Mouse (Mus musculus): ENCODE data around the gene Defb6. TPM values are rescaled to one million over a fixed set of nuclear protein-coding genes. Genes with fewer than 3 reads are reported as not detected.

The Defb6 gene
- polyA plus RNA-seq (2014; fragmentation: Nextera tagmentation; extraction: Ambion mirVana): not detected in 2 replicates

- Histone ChIP-seq H3K4me3 (ENCODE audit: low read depth, low read length) (no peak within 1 kb of the TSS), H3K4me1 (ENCODE audit: control insufficient read depth, insufficient read depth, low read length) (no peaks in the 10 kb centered on the region), H3K9me3 (ENCODE audit: control insufficient read depth, low read depth, low read length) (no peaks in the 10 kb centered on the region), H3K27ac (ENCODE audit: low read length) (no peak within 1 kb of the TSS), H3K36me3 (ENCODE audit: control insufficient read depth, insufficient read depth, low read length) (no peaks in the 10 kb centered on the region), H3K27me3 (ENCODE audit: control insufficient read depth, insufficient read depth, low read length) (no peaks in the 10 kb centered on the region), H3K4me2 (replicated peaks; ENCODE audit: low read depth, low read length) (no peak within 1 kb of the TSS), H3K9ac (replicated peaks; ENCODE audit: low read depth, low read length) (no peak within 1 kb of the TSS)
- ATAC-seq (ENCODE audit: insufficient number of reproducible peaks, insufficient read depth, low FRiP score, low read depth): no peak
- 59% methylated on average over 1 of the region's 1 CpGs for WGBS
Measured at GRCm38 (mm10) chr8:19225161-19225560, at the start of gene Defb6. Defb6 (plus strand) TSS chr8:19225478.

- Histone ChIP-seq H3K27ac (ENCODE audit: low read length) (no peak overlapping the region), H3K4me2 (replicated peaks; ENCODE audit: low read depth, low read length) (no peak overlapping the region), H3K27me3 (ENCODE audit: control insufficient read depth, insufficient read depth, low read length) (no peaks in the 10 kb centered on the region), H3K36me3 (ENCODE audit: control insufficient read depth, insufficient read depth, low read length) (no peaks in the 10 kb centered on the region), H3K9ac (replicated peaks; ENCODE audit: low read depth, low read length) (no peak overlapping the region), H3K4me1 (ENCODE audit: control insufficient read depth, insufficient read depth, low read length) (no peaks in the 10 kb centered on the region), H3K9me3 (ENCODE audit: control insufficient read depth, low read depth, low read length) (no peaks in the 10 kb centered on the region), H3K4me3 (ENCODE audit: low read depth, low read length) (no peak overlapping the region)
- ATAC-seq (ENCODE audit: insufficient number of reproducible peaks, insufficient read depth, low FRiP score, low read depth): no peak
- 73% methylated on average over 1 of the region's 1 CpGs for WGBS
Measured at GRCm38 (mm10) chr8:19238101-19238500, 12.8 kb downstream of the Defb6 start.

- 70% methylated on average over 2 of the region's 2 CpGs for WGBS
- Histone ChIP-seq H3K4me1 (ENCODE audit: control insufficient read depth, insufficient read depth, low read length) (no peaks in the 10 kb centered on the region), H3K9me3 (ENCODE audit: control insufficient read depth, low read depth, low read length) (no peaks in the 10 kb centered on the region), H3K4me3 (ENCODE audit: low read depth, low read length) (no peak within 1 kb of the TSS), H3K4me2 (replicated peaks; ENCODE audit: low read depth, low read length) (no peak within 1 kb of the TSS), H3K27me3 (ENCODE audit: control insufficient read depth, insufficient read depth, low read length) (no peaks in the 10 kb centered on the region), H3K27ac (ENCODE audit: low read length) (no peak within 1 kb of the TSS), H3K9ac (replicated peaks; ENCODE audit: low read depth, low read length) (no peak within 1 kb of the TSS), H3K36me3 (ENCODE audit: control insufficient read depth, insufficient read depth, low read length) (no peaks in the 10 kb centered on the region)
- ATAC-seq (ENCODE audit: insufficient number of reproducible peaks, insufficient read depth, low FRiP score, low read depth): no peak
Measured at GRCm38 (mm10) chr8:19239616-19240015, 14.3 kb downstream of the Defb6 start, which contains the start of gene Defb46. Defb46 (plus strand) TSS chr8:19239916.

- H3K9me3 ChIP-seq (ENCODE audit: control insufficient read depth, low read depth, low read length): no peaks in the 10 kb centered on the region
- H3K27me3 ChIP-seq (ENCODE audit: control insufficient read depth, insufficient read depth, low read length): no peaks in the 10 kb centered on the region
- no peak within 1 kb of the TSS for H3K4me2 ChIP-seq (replicated peaks; ENCODE audit: low read depth, low read length)
- no peak within 1 kb of the TSS for H3K4me3 ChIP-seq (ENCODE audit: low read depth, low read length)
- H3K36me3 ChIP-seq (ENCODE audit: control insufficient read depth, insufficient read depth, low read length): no peaks in the 10 kb centered on the region
- H3K27ac ChIP-seq (ENCODE audit: low read length): no peak within 1 kb of the TSS
- no peak for ATAC-seq (ENCODE audit: insufficient number of reproducible peaks, insufficient read depth, low FRiP score, low read depth)
- H3K4me1 ChIP-seq (ENCODE audit: control insufficient read depth, insufficient read depth, low read length): no peaks in the 10 kb centered on the region
- WGBS: 89% methylated on average over 5 of the region's 5 CpGs
- no peak within 1 kb of the TSS for H3K9ac ChIP-seq (replicated peaks; ENCODE audit: low read depth, low read length)
Measured at GRCm38 (mm10) chr8:19247280-19247679, 22.0 kb downstream of the Defb6 start, which contains the start of gene Defb5. Defb5 (plus strand) TSS chr8:19247580.

GRCm38 (mm10) chr8:19258136-19258535 lies 32.9 kb downstream of the Defb6 start:
- ATAC-seq (ENCODE audit: insufficient number of reproducible peaks, insufficient read depth, low FRiP score, low read depth): no peak
- Histone ChIP-seq H3K9me3 (ENCODE audit: control insufficient read depth, low read depth, low read length) (no peaks in the 10 kb centered on the region), H3K9ac (replicated peaks; ENCODE audit: low read depth, low read length) (no peak overlapping the region), H3K4me1 (ENCODE audit: control insufficient read depth, insufficient read depth, low read length) (no peaks in the 10 kb centered on the region), H3K27me3 (ENCODE audit: control insufficient read depth, insufficient read depth, low read length) (no peaks in the 10 kb centered on the region), H3K27ac (ENCODE audit: low read length) (no peak overlapping the region), H3K4me3 (ENCODE audit: low read depth, low read length) (no peak overlapping the region), H3K36me3 (ENCODE audit: control insufficient read depth, insufficient read depth, low read length) (no peaks in the 10 kb centered on the region), H3K4me2 (replicated peaks; ENCODE audit: low read depth, low read length) (no peak overlapping the region)

GRCm38 (mm10) chr8:19259667-19260066 lies 34.4 kb downstream of the Defb6 start:
- no peak overlapping the region for H3K27ac ChIP-seq (ENCODE audit: low read length)
- H3K9ac ChIP-seq (replicated peaks; ENCODE audit: low read depth, low read length): no peak overlapping the region
- H3K4me2 ChIP-seq (replicated peaks; ENCODE audit: low read depth, low read length): no peak overlapping the region
- no peaks in the 10 kb centered on the region for H3K27me3 ChIP-seq (ENCODE audit: control insufficient read depth, insufficient read depth, low read length)
- no peaks in the 10 kb centered on the region for H3K4me1 ChIP-seq (ENCODE audit: control insufficient read depth, insufficient read depth, low read length)
- 40% methylated on average over 3 of the region's 3 CpGs for WGBS
- H3K9me3 ChIP-seq (ENCODE audit: control insufficient read depth, low read depth, low read length): no peaks in the 10 kb centered on the region
- no peaks in the 10 kb centered on the region for H3K36me3 ChIP-seq (ENCODE audit: control insufficient read depth, insufficient read depth, low read length)
- H3K4me3 ChIP-seq (ENCODE audit: low read depth, low read length): no peak overlapping the region
- no peak for ATAC-seq (ENCODE audit: insufficient number of reproducible peaks, insufficient read depth, low FRiP score, low read depth)

Other genes starting within 250 kb of the Defb6 start
- not detected in 2 replicates for gene Defb40, start 247.2 kb upstream of the Defb6 start, polyA plus RNA-seq (2014; fragmentation: Nextera tagmentation; extraction: Ambion mirVana)
- not detected in 2 replicates for gene Defb37, start 234.4 kb upstream of the Defb6 start, polyA plus RNA-seq (2014; fragmentation: Nextera tagmentation; extraction: Ambion mirVana)
- gene Defb38, start 198.9 kb upstream of the Defb6 start, polyA plus RNA-seq (2014; fragmentation: Nextera tagmentation; extraction: Ambion mirVana): not detected in 2 replicates
- not detected in 2 replicates for gene Defb39, start 160.7 kb upstream of the Defb6 start, polyA plus RNA-seq (2014; fragmentation: Nextera tagmentation; extraction: Ambion mirVana)
- gene Defb12, start 110.6 kb upstream of the Defb6 start, polyA plus RNA-seq (2014; fragmentation: Nextera tagmentation; extraction: Ambion mirVana): not detected in 2 replicates
- gene Defb34, start 101.7 kb upstream of the Defb6 start, polyA plus RNA-seq (2014; fragmentation: Nextera tagmentation; extraction: Ambion mirVana): not detected in 2 replicates
- gene Gm45826, start 84.7 kb upstream of the Defb6 start, polyA plus RNA-seq (2014; fragmentation: Nextera tagmentation; extraction: Ambion mirVana): not detected in 2 replicates
- not detected in 2 replicates for gene Defb14, start 31.1 kb upstream of the Defb6 start, polyA plus RNA-seq (2014; fragmentation: Nextera tagmentation; extraction: Ambion mirVana)
- not detected in 2 replicates for gene Defb4, start 26.8 kb upstream of the Defb6 start, polyA plus RNA-seq (2014; fragmentation: Nextera tagmentation; extraction: Ambion mirVana)
- gene Defb46, start 14.4 kb downstream of the Defb6 start, polyA plus RNA-seq (2014; fragmentation: Nextera tagmentation; extraction: Ambion mirVana): not detected in 2 replicates
- not detected in 2 replicates for gene Defb5, start 22.1 kb downstream of the Defb6 start, polyA plus RNA-seq (2014; fragmentation: Nextera tagmentation; extraction: Ambion mirVana)
- not detected in 2 replicates for gene Defb3, start 67.9 kb downstream of the Defb6 start, polyA plus RNA-seq (2014; fragmentation: Nextera tagmentation; extraction: Ambion mirVana)
- gene Defb8, start 222.1 kb downstream of the Defb6 start, polyA plus RNA-seq (2014; fragmentation: Nextera tagmentation; extraction: Ambion mirVana): not detected in 2 replicates

Data from stomach, embryonic 14.5 days (tissue).